Mouse (Mus musculus) cerebellum, adult 18-20 months (tissue): Measurements from ENCODE around the gene Sorbs1.
A peak's percentile ranks its signal among the peaks of the same experiment; 100 is the strongest.
"Not testable (repeated sequence)": the region's sequence is repeated elsewhere in the genome, so short reads cannot be mapped to it uniquely, and the experiment has no call there.

Experiments
- DNase-seq, 2 experiments: peaks; one replicate each; pipeline ENCODE4 v3.0.0; 2021

Sorbs1 gene

GRCm38 (mm10) chr19:40513632-40514078, at the start of gene Sorbs1:
Gene Sorbs1, minus strand, starts transcription at chr19:40513779.
- peak; percentile 97 to 98 for DNase-seq

GRCm38 (mm10) chr19:40561521-40561920, 47.9 kb upstream of the Sorbs1 start:
- not testable (repeated sequence) for DNase-seq

GRCm38 (mm10) chr19:40556029-40556428, 42.5 kb upstream of the Sorbs1 start:
- DNase-seq = no peak

- no peak for DNase-seq
These were observed 41.6 kb upstream of the Sorbs1 start for GRCm38 (mm10) chr19:40555136-40555535.

- no peak for DNase-seq
These were observed 40.8 kb upstream of the Sorbs1 start for GRCm38 (mm10) chr19:40554343-40554742.

GRCm38 (mm10) chr19:40553849-40554248, 40.3 kb upstream of the Sorbs1 start:
- peak in 1 of 2 experiments; percentile 21 for DNase-seq

- DNase-seq = no peak
These were observed 39.6 kb upstream of the Sorbs1 start for GRCm38 (mm10) chr19:40553014-40553789.

- DNase-seq = no peak
These were observed 36.0 kb upstream of the Sorbs1 start for GRCm38 (mm10) chr19:40549516-40550135.

GRCm38 (mm10) chr19:40548796-40549515, 35.4 kb upstream of the Sorbs1 start:
- DNase-seq = no peak

GRCm38 (mm10) chr19:40548386-40548785, 34.8 kb upstream of the Sorbs1 start:
- no peak for DNase-seq

- DNase-seq = peak; percentile 63 to 72
These were observed 31.3 kb upstream of the Sorbs1 start for GRCm38 (mm10) chr19:40544856-40545255.

- DNase-seq = no peak
These were observed 29.2 kb upstream of the Sorbs1 start for GRCm38 (mm10) chr19:40542776-40543175.

- no peak for DNase-seq
These were observed 22.9 kb upstream of the Sorbs1 start for GRCm38 (mm10) chr19:40536526-40536925.

GRCm38 (mm10) chr19:40532525-40532924, 18.9 kb upstream of the Sorbs1 start:
- no peak for DNase-seq

GRCm38 (mm10) chr19:40530323-40530722, 16.7 kb upstream of the Sorbs1 start:
- no peak for DNase-seq

GRCm38 (mm10) chr19:40528254-40528653, 14.7 kb upstream of the Sorbs1 start:
- no peak for DNase-seq

GRCm38 (mm10) chr19:40526367-40527014, 12.9 kb upstream of the Sorbs1 start:
- DNase-seq = no peak

- DNase-seq = no peak
These were observed 9.9 kb upstream of the Sorbs1 start for GRCm38 (mm10) chr19:40523431-40524005.

- no peak for DNase-seq
These were observed 6.8 kb upstream of the Sorbs1 start for GRCm38 (mm10) chr19:40520403-40520802.

- DNase-seq = no peak
These were observed 5.1 kb upstream of the Sorbs1 start for GRCm38 (mm10) chr19:40518706-40519105.

GRCm38 (mm10) chr19:40515596-40515995, 2.0 kb upstream of the Sorbs1 start:
- DNase-seq = no peak

GRCm38 (mm10) chr19:40514376-40514775, 797 bp upstream of the Sorbs1 start:
- no peak for DNase-seq
